Mouse (Mus musculus): ENCODE data around the gene Mettl8.

- no peak for TF ChIP-seq CTCF (IDR thresholded peaks at IDR 0.05; ENCODE audit: borderline replicate concordance, control insufficient read depth, extremely low read depth, insufficient read depth, low read length, poor library complexity)
- TF ChIP-seq POLR2A (IDR thresholded peaks at IDR 0.05; ENCODE audit: control insufficient read depth, extremely low read depth, insufficient read depth, low read length, poor library complexity) = no peak
These were observed 36.1 kb downstream of the Mettl8 start for GRCm38 (mm10) chr2:71019277-71019676.

Measured in thymus, adult 2 months (tissue).